In the genomic region with DNA sequence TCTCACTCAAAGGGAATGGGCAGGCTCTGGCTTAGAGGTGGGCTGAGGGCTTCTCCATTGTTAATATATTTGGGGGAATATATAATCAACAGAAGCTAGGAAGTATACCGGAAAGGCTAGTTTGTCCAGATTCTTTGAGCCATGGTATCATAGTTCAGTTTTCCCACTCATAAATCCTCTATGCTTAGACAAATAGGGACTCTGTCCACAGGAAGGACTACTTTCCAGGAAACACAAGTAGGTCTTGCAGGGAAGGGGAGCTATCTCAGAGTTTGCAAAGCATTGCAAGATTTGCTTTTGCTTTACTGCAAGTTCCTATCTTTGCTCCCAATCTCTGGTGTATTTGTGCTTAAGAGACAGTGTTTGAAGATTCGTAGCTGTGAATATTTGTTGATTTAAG, we compare ENCODE assay signal across 33 mouse cellular contexts. TPM values are rescaled to one million over a fixed set of nuclear protein-coding genes. Genes with fewer than 3 reads are reported as not detected.
DNase-seq lines count a peak whose midpoint lies in the region; ATAC-seq and TF ChIP-seq lines count a peak whose summit lies in the region.
"Had no signal": no experiment of that assay in that cellular context is flagged by ENCODE, and none has a peak within 500 bp of the region (broad histone marks: within the 10 kb centered on the region; RNA-seq: fewer than 3 reads in every experiment).

No protein-coding gene starts in this region.

- no peak overlapping the region for H3K27ac ChIP-seq in lung, postnatal 0 days (ENCODE audit: low read length)
- H3K27ac ChIP-seq in intestine, embryonic 15.5 days, result no peak overlapping the region
- H3K27ac ChIP-seq: embryonic facial prominence, embryonic 12.5 days; embryonic facial prominence, embryonic 15.5 days; gastrocnemius, adult 2 months; heart, embryonic 15.5 days; hindbrain, embryonic 15.5 days had no signal

- H3K4me2 ChIP-seq in lung, postnatal 0 days (replicated peaks; ENCODE audit: low read depth, low read length), result no peak overlapping the region
- H3K4me2 ChIP-seq in intestine, embryonic 15.5 days (replicated peaks), result no peak overlapping the region
- H3K4me2 ChIP-seq: embryonic facial prominence, embryonic 12.5 days; embryonic facial prominence, embryonic 15.5 days; heart, embryonic 12.5 days; heart, embryonic 15.5 days; hindbrain, embryonic 15.5 days had no signal

- no peak for TF ChIP-seq CTCF in lung, postnatal 0 days (IDR thresholded peaks at IDR 0.05)

- H3K36me3 ChIP-seq in lung, postnatal 0 days (ENCODE audit: insufficient read depth, low read length), result peaks cover 30% of the 10 kb centered on the region; the same call in 1 of the 2 replicates
- H3K36me3 ChIP-seq in intestine, embryonic 15.5 days, result peaks cover 26% of the 10 kb centered on the region

- peak; percentile 13 for DNase-seq in heart, adult 11 months
- DNase-seq in heart, postnatal 4 days, result no peak
- DNase-seq in lung, postnatal 0 days (ENCODE audit: low spot score), result peak; percentile 14
- no peak for DNase-seq in lung, postnatal 25 days (ENCODE audit: low spot score)
- peak; percentile 31 for DNase-seq in yolk sac, embryonic 10.5 days (ENCODE audit: low spot score)
- no peak for DNase-seq in cerebellum, adult 9-10 months
- DNase-seq in layer of hippocampus, postnatal 14 days (ENCODE audit: low spot score in 2 of 2), result no peak
- DNase-seq: adrenal gland, postnatal 10 days; adrenal gland, postnatal 36 days; cerebellum, adult 18-20 months; cerebellum, adult 9-11 months; cerebellum, postnatal 25 days; forebrain, postnatal 0 days; gastrocnemius, adult 2 months; gastrocnemius, postnatal 14 days; heart, adult 18-20 months; heart, postnatal 10 days; heart, postnatal 36 days had no signal

- WGBS in lung, postnatal 0 days, result 54% methylated on average over 2 of the region's 2 CpGs
- WGBS in intestine, embryonic 15.5 days, result 60% methylated on average over 2 of the region's 2 CpGs

- no peak for ATAC-seq in lung, postnatal 0 days
- ATAC-seq in intestine, embryonic 15.5 days, result peak; percentile 67
- ATAC-seq: forebrain, embryonic 14.5 days; forebrain, postnatal 0 days; Patski had no signal

- no peak for TF ChIP-seq EP300 in lung, postnatal 0 days (IDR thresholded peaks at IDR 0.05)

- H3K4me3 ChIP-seq in lung, postnatal 0 days (ENCODE audit: low read depth, low read length), result no peak overlapping the region
- no peak overlapping the region for H3K4me3 ChIP-seq in intestine, embryonic 15.5 days (replicated peaks)
- H3K4me3 ChIP-seq: embryonic facial prominence, embryonic 12.5 days; embryonic facial prominence, embryonic 15.5 days; gastrocnemius, adult 2 months; heart, embryonic 12.5 days; heart, embryonic 15.5 days; hindbrain, embryonic 15.5 days had no signal

- H3K27me3 ChIP-seq in lung, postnatal 0 days (replicated peaks; ENCODE audit: insufficient read depth, low read length), result no peaks in the 10 kb centered on the region
- no peaks in the 10 kb centered on the region for H3K27me3 ChIP-seq in intestine, embryonic 15.5 days (replicated peaks)
- H3K27me3 ChIP-seq: embryonic facial prominence, embryonic 12.5 days; embryonic facial prominence, embryonic 15.5 days; heart, embryonic 12.5 days; heart, embryonic 15.5 days; hindbrain, embryonic 15.5 days; Patski had no signal

- H3K9me3 ChIP-seq in lung, postnatal 0 days (ENCODE audit: low read length), result no peaks in the 10 kb centered on the region
- H3K9me3 ChIP-seq in intestine, embryonic 15.5 days, result no peaks in the 10 kb centered on the region
- H3K9me3 ChIP-seq: embryonic facial prominence, embryonic 12.5 days; embryonic facial prominence, embryonic 15.5 days; heart, embryonic 12.5 days; heart, embryonic 15.5 days; hindbrain, embryonic 15.5 days had no signal

- no peak overlapping the region for H3K9ac ChIP-seq in lung, postnatal 0 days (replicated peaks; ENCODE audit: low read depth)
- H3K9ac ChIP-seq in intestine, embryonic 15.5 days, result no peak overlapping the region
- H3K9ac ChIP-seq: embryonic facial prominence, embryonic 12.5 days; embryonic facial prominence, embryonic 15.5 days; forebrain, postnatal 0 days; heart, embryonic 12.5 days; heart, embryonic 15.5 days; hindbrain, embryonic 15.5 days had no signal

- H3K4me1 ChIP-seq in lung, postnatal 0 days (ENCODE audit: insufficient read depth, low read depth, low read length), result no peaks in the 10 kb centered on the region
- H3K4me1 ChIP-seq in intestine, embryonic 15.5 days (replicated peaks), result 0 out of 2 replicates have a peak, but pooled peaks cover 3% of the 10 kb centered on the region
- H3K4me1 ChIP-seq: embryonic facial prominence, embryonic 12.5 days; embryonic facial prominence, embryonic 15.5 days; heart, embryonic 12.5 days; heart, embryonic 15.5 days; hindbrain, embryonic 15.5 days had no signal

RNA-seq across cellular contexts. Expression of a gene that starts 11.7 kb away (rescaled TPM):
- 10 to 100 TPM; 20.8 to 22.7 TPM for total RNA-seq in heart, postnatal 4 days (2021)
- 32.1 and 35.1 TPM in 2 replicates for polyA plus RNA-seq in lung, postnatal 0 days (2015; fragmentation: Nextera tagmentation; extraction: Ambion mirVana)
- polyA plus RNA-seq in intestine, embryonic 15.5 days (2015; fragmentation: Nextera tagmentation; extraction: Ambion mirVana), result 43.3 and 45.9 TPM in 2 replicates
- total RNA-seq in layer of hippocampus, postnatal 14 days (2021), result 10 to 100 TPM; 18.2 to 18.3 TPM

RNA-seq across cellular contexts. Expression of a gene that starts 20.1 kb away (rescaled TPM):
- 10 to 100 TPM; 22.6 to 25.0 TPM for total RNA-seq in heart, postnatal 4 days (2021)
- 8.1 and 8.2 TPM in 2 replicates for polyA plus RNA-seq in lung, postnatal 0 days (2015; fragmentation: Nextera tagmentation; extraction: Ambion mirVana)
- polyA plus RNA-seq in intestine, embryonic 15.5 days (2015; fragmentation: Nextera tagmentation; extraction: Ambion mirVana), result 13.7 and 15.0 TPM in 2 replicates
- 10 to 100 TPM; 42.8 to 44.7 TPM for total RNA-seq in layer of hippocampus, postnatal 14 days (2021)

RNA-seq across cellular contexts. Expression of a gene that starts 50.6 kb away (rescaled TPM):
- 10 to 100 TPM in 1 of 2 experiments, 1 to 10 TPM in 1; 7.6 to 10.6 TPM for total RNA-seq in heart, postnatal 4 days (2021)
- 11.4 and 12.3 TPM in 2 replicates for polyA plus RNA-seq in lung, postnatal 0 days (2015; fragmentation: Nextera tagmentation; extraction: Ambion mirVana)
- 15.8 and 16.4 TPM in 2 replicates for polyA plus RNA-seq in intestine, embryonic 15.5 days (2015; fragmentation: Nextera tagmentation; extraction: Ambion mirVana)
- total RNA-seq in layer of hippocampus, postnatal 14 days (2021), result 10 to 100 TPM in 1 of 2 experiments, 1 to 10 TPM in 1; 9.5 to 13.3 TPM

RNA-seq across cellular contexts. Expression of a gene that starts 52.0 kb away (rescaled TPM):
- not detected for total RNA-seq in heart, postnatal 4 days (2021)
- polyA plus RNA-seq in lung, postnatal 0 days (2015; fragmentation: Nextera tagmentation; extraction: Ambion mirVana), result not detected in 2 replicates
- not detected in 2 replicates for polyA plus RNA-seq in intestine, embryonic 15.5 days (2015; fragmentation: Nextera tagmentation; extraction: Ambion mirVana)
- not detected for total RNA-seq in layer of hippocampus, postnatal 14 days (2021)
- total RNA-seq: adrenal gland, adult 18-20 months; adrenal gland, postnatal 10 days; adrenal gland, postnatal 36 days; common myeloid progenitor, adult 5-6 weeks; ES-E14; forebrain, postnatal 0 days; gastrocnemius, adult 2 months; gastrocnemius, postnatal 14 days; gastrocnemius, postnatal 4 days; heart, adult 18-20 months; heart, postnatal 10 days; heart, postnatal 36 days had no signal
- polyA plus RNA-seq: embryonic facial prominence, embryonic 12.5 days; embryonic facial prominence, embryonic 15.5 days; forebrain, embryonic 11.5 days; forebrain, embryonic 14.5 days; forebrain, postnatal 0 days; frontal cortex, adult 2 months; heart, embryonic 12.5 days; heart, embryonic 15.5 days; hindbrain, embryonic 11.5 days; hindbrain, embryonic 15.5 days; Patski had no signal

RNA-seq across cellular contexts. Expression of a gene that starts 55.9 kb away (rescaled TPM):
- 100 to 1,000 TPM; 134 to 143 TPM for total RNA-seq in heart, postnatal 4 days (2021)
- 173 TPM in 2 replicates for polyA plus RNA-seq in lung, postnatal 0 days (2015; fragmentation: Nextera tagmentation; extraction: Ambion mirVana)
- polyA plus RNA-seq in intestine, embryonic 15.5 days (2015; fragmentation: Nextera tagmentation; extraction: Ambion mirVana), result 276 and 300 TPM in 2 replicates
- total RNA-seq in layer of hippocampus, postnatal 14 days (2021), result 100 to 1,000 TPM; 132 to 144 TPM

Comparison
In these comparisons a context has a peak if more than half of its experiments do, and no peak if none do; other contexts are left out.
1. DNase-seq: peak in heart, adult 11 months (single experiment), lung, postnatal 0 days (single experiment) and yolk sac, embryonic 10.5 days (single experiment); none in heart, postnatal 4 days (single experiment), lung, postnatal 25 days (single experiment), cerebellum, adult 9-10 months (single experiment) and layer of hippocampus, postnatal 14 days (0 of 2).